Mouse (Mus musculus): ENCODE data around the gene Sf3a1. TPM values are rescaled to one million over a fixed set of nuclear protein-coding genes. Genes with fewer than 3 reads are reported as not detected.

The Sf3a1 gene
- polyA plus RNA-seq, 1 experiment from 2014 or later: 47.1 TPM

DNA sequence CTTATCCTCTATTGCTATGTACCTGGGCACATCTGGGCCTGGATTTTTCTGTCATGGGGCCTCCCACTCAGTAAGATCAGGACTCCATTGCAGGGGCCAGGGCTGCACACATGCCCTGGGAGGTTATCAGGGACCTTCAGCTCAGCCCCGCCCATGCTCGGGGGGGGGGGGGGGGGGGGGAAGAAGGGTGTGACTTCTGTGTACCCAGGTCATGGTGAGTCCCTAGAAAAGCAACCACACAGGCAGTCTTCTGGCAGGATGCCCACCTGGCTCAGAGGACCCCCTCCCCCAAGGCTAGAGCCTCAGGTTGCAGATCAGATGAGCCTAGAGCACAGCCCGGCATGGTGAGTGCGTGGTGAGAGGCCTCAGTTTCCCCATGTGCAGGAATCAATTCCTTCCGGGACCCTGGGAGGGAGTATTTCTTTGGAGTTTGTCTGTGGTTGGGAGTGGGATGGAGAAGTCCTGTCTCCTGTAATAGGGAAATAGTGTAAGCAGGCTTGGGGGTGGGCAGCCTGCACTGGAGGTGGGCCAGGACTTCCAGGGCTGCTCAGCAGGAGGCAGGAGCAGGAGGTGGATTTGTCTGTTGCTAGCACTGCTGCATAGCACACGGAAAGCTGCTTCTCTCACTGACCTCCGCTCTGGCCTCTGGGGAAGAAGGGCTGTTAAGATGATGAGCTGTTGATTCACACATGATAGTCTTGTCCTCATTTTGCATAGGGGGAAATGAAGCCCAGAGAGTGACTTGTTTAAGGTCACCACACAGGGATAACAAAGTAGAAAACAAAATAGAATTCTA lies 63.4 kb downstream of the Sf3a1 start:
- no peaks in the 10 kb centered on the region for H3K9me3 ChIP-seq
- peak; percentile 59 for ATAC-seq
- WGBS: 36% methylated on average over 7 of the region's 7 CpGs
- peaks cover 5% of the 10 kb centered on the region for H3K4me1 ChIP-seq (replicated peaks)
- H3K27me3 ChIP-seq (replicated peaks): no peaks in the 10 kb centered on the region; the same call in 1 of the 2 replicates
- H3K4me2 ChIP-seq (replicated peaks): no peak overlapping the region
- no peak overlapping the region for H3K4me3 ChIP-seq (replicated peaks)
- no peaks in the 10 kb centered on the region for H3K36me3 ChIP-seq
- H3K27ac ChIP-seq: no peak overlapping the region
- no peak overlapping the region for H3K9ac ChIP-seq

DNA sequence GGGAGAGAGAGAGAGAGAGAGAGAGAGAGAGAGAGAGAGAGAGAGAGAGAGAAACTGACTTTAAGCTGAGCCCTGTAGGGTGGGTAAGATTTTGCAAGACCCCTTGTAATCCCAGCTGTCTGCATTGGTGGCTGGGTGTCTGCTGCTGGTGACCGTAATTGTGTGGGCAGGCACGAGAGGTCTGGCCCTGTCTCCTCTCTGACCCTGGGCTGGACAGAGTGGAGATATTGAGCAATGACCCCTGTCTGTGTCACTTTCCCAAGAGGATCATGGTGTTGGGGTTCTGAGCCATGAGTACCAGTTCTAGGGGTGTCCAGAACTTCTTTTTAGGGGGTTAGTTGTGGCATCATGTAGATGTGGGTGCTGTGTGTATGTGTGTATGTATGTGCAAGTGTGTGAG lies 64.1 kb downstream of the Sf3a1 start:
- no peaks in the 10 kb centered on the region for H3K9me3 ChIP-seq
- ATAC-seq: no peak
- no peak overlapping the region for H3K27ac ChIP-seq
- no peak overlapping the region for H3K4me2 ChIP-seq (replicated peaks)
- H3K27me3 ChIP-seq (replicated peaks): no peaks in the 10 kb centered on the region
- H3K4me3 ChIP-seq (replicated peaks): no peak overlapping the region
- 63% methylated on average over 2 of the region's 2 CpGs for WGBS
- peaks cover 4% of the 10 kb centered on the region; the same call in 1 of the 2 replicates for H3K4me1 ChIP-seq (replicated peaks)
- no peak overlapping the region for H3K9ac ChIP-seq
- no peaks in the 10 kb centered on the region for H3K36me3 ChIP-seq

GRCm38 (mm10) chr11:4226569-4227325 lies 66.6 kb downstream of the Sf3a1 start:
- Histone ChIP-seq H3K9ac (no peak overlapping the region), H3K27ac (no peak overlapping the region), H3K27me3 (replicated peaks) (no peaks in the 10 kb centered on the region), H3K4me1 (replicated peaks) (peaks cover 4% of the 10 kb centered on the region; the same call in 1 of the 2 replicates), H3K4me3 (replicated peaks) (no peak overlapping the region), H3K4me2 (replicated peaks) (no peak overlapping the region), H3K9me3 (no peaks in the 10 kb centered on the region), H3K36me3 (no peaks in the 10 kb centered on the region)
- no peak for ATAC-seq
- WGBS: 83% methylated on average over 5 of the region's 5 CpGs

GRCm38 (mm10) chr11:4228463-4228862 lies 68.3 kb downstream of the Sf3a1 start:
- Histone ChIP-seq H3K27me3 (replicated peaks) (no peaks in the 10 kb centered on the region), H3K4me1 (replicated peaks) (peaks cover 2% of the 10 kb centered on the region; the same call in 1 of the 2 replicates), H3K4me2 (replicated peaks) (no peak overlapping the region), H3K9ac (no peak overlapping the region), H3K36me3 (no peaks in the 10 kb centered on the region), H3K27ac (no peak overlapping the region), H3K4me3 (replicated peaks) (no peak overlapping the region), H3K9me3 (no peaks in the 10 kb centered on the region)
- WGBS: 48% methylated on average over 8 of the region's 8 CpGs
- ATAC-seq: no peak

DNA sequence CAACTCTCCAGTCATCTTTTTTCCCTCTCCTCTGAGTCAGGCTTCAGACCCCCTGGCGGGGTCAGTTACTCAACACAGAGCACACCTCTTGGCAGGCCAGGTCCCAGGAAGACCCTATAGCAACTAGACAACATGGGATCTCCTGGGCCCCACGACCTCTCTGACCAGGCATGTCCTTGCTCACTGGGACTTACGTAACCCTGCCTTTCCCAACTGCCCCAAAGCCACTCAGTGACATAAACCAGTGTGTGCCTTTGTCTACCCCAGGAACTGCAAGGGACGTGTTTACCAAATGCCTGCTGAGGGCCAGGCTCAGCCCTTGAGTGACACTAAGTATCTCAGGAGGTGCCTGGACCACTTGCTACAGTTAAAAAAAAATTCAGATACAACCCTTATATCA lies 69.7 kb downstream of the Sf3a1 start:
- Histone ChIP-seq H3K36me3 (no peaks in the 10 kb centered on the region), H3K27me3 (replicated peaks) (no peaks in the 10 kb centered on the region), H3K9me3 (no peaks in the 10 kb centered on the region), H3K4me2 (replicated peaks) (no peak overlapping the region), H3K4me1 (replicated peaks) (0 out of 2 replicates have a peak, but pooled peaks cover 2% of the 10 kb centered on the region), H3K9ac (no peak overlapping the region), H3K27ac (no peak overlapping the region), H3K4me3 (replicated peaks) (no peak overlapping the region)
- 57% methylated on average over 4 of the region's 4 CpGs for WGBS
- ATAC-seq: no peak

- Histone ChIP-seq H3K27ac (no peak overlapping the region), H3K4me1 (replicated peaks) (0 out of 2 replicates have a peak, but pooled peaks cover 6% of the 10 kb centered on the region), H3K9ac (no peak overlapping the region), H3K4me3 (replicated peaks) (no peak overlapping the region), H3K36me3 (no peaks in the 10 kb centered on the region), H3K27me3 (replicated peaks) (no peaks in the 10 kb centered on the region), H3K9me3 (no peaks in the 10 kb centered on the region), H3K4me2 (replicated peaks) (no peak overlapping the region)
- 92% methylated on average over 2 of the region's 2 CpGs for WGBS
- peak; percentile 66 for ATAC-seq
Observed at GRCm38 (mm10) chr11:4231435-4231834, 71.3 kb downstream of the Sf3a1 start.

Other genes with a start within 250 kb of the Sf3a1 start
- 3.2 and 3.4 TPM in 2 replicates for gene Slc35e4, start 245.7 kb upstream of the Sf3a1 start, polyA plus RNA-seq (2015; fragmentation: Nextera tagmentation; extraction: Ambion mirVana)
- gene Tcn2, start 228.2 kb upstream of the Sf3a1 start, polyA plus RNA-seq (2015; fragmentation: Nextera tagmentation; extraction: Ambion mirVana): 57.5 and 63.7 TPM in 2 replicates
- gene Pes1, start 196.4 kb upstream of the Sf3a1 start, polyA plus RNA-seq (2015; fragmentation: Nextera tagmentation; extraction: Ambion mirVana): 81.3 and 84.1 TPM in 2 replicates
- not detected in 2 replicates for gene 4930556J24Rik, start 183.6 kb upstream of the Sf3a1 start, polyA plus RNA-seq (2015; fragmentation: Nextera tagmentation; extraction: Ambion mirVana)
- 26.0 and 27.0 TPM in 2 replicates for gene Gal3st1, start 176.7 kb upstream of the Sf3a1 start, polyA plus RNA-seq (2015; fragmentation: Nextera tagmentation; extraction: Ambion mirVana)
- gene Sec14l4, start 128.9 kb upstream of the Sf3a1 start, polyA plus RNA-seq (2015; fragmentation: Nextera tagmentation; extraction: Ambion mirVana): 0.52 and 0.63 TPM in 2 replicates
- not detected in 2 replicates for gene Sec14l3, start 95.5 kb upstream of the Sf3a1 start, polyA plus RNA-seq (2015; fragmentation: Nextera tagmentation; extraction: Ambion mirVana)
- gene Mtfp1, start 64.9 kb upstream of the Sf3a1 start, polyA plus RNA-seq (2015; fragmentation: Nextera tagmentation; extraction: Ambion mirVana): 32.2 and 37.0 TPM in 2 replicates
- gene Sec14l2, start 36.9 kb upstream of the Sf3a1 start, polyA plus RNA-seq (2015; fragmentation: Nextera tagmentation; extraction: Ambion mirVana): 1.4 and 1.7 TPM in 2 replicates
- gene Rnf215, start 25.1 kb upstream of the Sf3a1 start, polyA plus RNA-seq (2015; fragmentation: Nextera tagmentation; extraction: Ambion mirVana): 20.2 and 21.8 TPM in 2 replicates
- 3.7 and 3.8 TPM in 2 replicates for gene Ccdc157, start 57 bp upstream of the Sf3a1 start, polyA plus RNA-seq (2015; fragmentation: Nextera tagmentation; extraction: Ambion mirVana)
- 32.3 and 32.4 TPM in 2 replicates for gene Tbc1d10a, start 26.4 kb downstream of the Sf3a1 start, polyA plus RNA-seq (2015; fragmentation: Nextera tagmentation; extraction: Ambion mirVana)
- 3.1 and 4.5 TPM in 2 replicates for gene Castor1, start 57.9 kb downstream of the Sf3a1 start, polyA plus RNA-seq (2015; fragmentation: Nextera tagmentation; extraction: Ambion mirVana)
- gene Osm, start 76.1 kb downstream of the Sf3a1 start, polyA plus RNA-seq (2015; fragmentation: Nextera tagmentation; extraction: Ambion mirVana): 0.20 and 0.26 TPM in 2 replicates
- 0.62 and 0.92 TPM in 2 replicates for gene Lif, start 97.2 kb downstream of the Sf3a1 start, polyA plus RNA-seq (2015; fragmentation: Nextera tagmentation; extraction: Ambion mirVana)